Mouse (Mus musculus): ENCODE measurements at regions not wholly inside any gene's neighbourhood (a gene's known extent, or its start where the extent isn't known, plus 50 kb on each side); places are given as distances from the start of the nearest gene placed in this dataset.
"Not testable (repeated sequence)": the region's sequence is repeated elsewhere in the genome, so short reads cannot be mapped to it uniquely, and the experiment has no call there.

GRCm38 (mm10) chrX:15322207-15322839 is 1111.4 kb downstream of the H2al1n start:
- peak in 1 of 2 experiments; percentile 13 for DNase-seq (ENCODE audit: low spot score in 2 of 2)

DNA sequence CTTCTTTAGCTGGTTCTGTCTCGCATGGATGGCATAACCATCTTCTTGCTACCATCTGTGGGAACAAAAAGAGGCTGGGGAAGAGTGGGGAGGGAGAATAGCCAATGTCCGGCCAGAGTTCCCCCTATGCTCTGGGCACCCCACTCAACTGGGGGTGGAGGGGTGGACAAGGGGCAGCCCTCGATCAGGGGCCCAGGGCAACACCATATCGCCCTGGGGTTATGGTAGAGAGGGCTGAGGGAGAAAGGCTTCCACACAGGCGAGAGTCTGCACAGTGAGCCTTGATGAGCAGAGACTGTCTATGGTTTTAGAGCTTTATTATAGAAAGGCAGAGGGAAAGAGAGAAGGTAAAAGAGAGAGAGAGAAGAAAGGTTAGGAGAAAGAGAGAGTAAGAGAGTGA is 1112.0 kb downstream of the H2al1n start:
- DNase-seq (ENCODE audit: low spot score in 2 of 2), result no peak

DNA sequence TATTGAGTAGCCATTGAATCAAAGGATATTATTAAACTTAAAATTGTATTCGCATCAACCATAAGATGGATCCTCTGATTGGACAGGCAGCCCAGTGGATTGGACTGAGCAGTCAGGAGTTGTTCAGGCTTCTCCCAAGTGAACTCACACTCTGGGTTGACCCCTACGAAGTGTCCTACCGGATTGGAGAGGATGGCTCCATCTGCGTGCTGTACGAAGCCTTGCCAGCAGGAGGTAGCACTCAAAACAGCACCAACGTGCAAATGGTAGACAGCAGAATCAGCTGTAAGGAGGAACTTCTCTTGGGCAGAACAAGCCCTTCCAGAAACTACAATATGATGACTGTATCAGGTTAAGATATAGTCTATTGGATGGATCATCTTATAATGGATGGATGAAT is 1154.2 kb downstream of the H2al1n start:
- DNase-seq (ENCODE audit: low spot score in 2 of 2), result not testable (repeated sequence)
